Mouse (Mus musculus) embryo, embryonic 9.5 days (tissue): ENCODE measurements at regions not wholly inside any gene's neighbourhood (a gene's known extent, or its start where the extent isn't known, plus 50 kb on each side); places are given as distances from the start of the nearest gene placed in this dataset.
"Not testable (repeated sequence)": the region's sequence is repeated elsewhere in the genome, so short reads cannot be mapped to it uniquely, and the experiment has no call there.

Source experiments
- DNase-seq: peaks from one replicate; pipeline ENCODE4 v3.0.0-alpha.2; 2017; ENCODE audit errors: extremely low spot score

GRCm38 (mm10) chr9:41914611-41915010, 209.5 kb downstream of the Sorl1 start:
- DNase-seq: no peak

DNA sequence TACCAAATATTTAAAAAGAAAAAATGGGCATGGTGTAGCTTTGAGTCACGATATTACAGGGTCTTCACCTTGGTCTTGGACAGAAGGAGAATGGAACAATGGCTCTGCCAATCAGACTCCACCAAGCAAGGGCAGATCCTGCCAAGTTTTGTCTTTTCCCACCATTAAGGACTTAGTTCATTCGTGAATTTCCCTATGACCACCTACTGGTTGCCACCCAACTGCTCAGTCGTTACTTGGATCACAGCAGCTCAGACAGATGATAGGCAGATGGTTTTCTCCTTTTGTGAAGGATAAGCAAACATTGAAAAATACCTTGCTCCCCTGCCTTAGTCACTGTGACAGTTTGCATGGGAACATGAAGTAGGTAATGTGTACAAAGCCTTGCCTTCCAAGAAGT, 210.2 kb downstream of the Sorl1 start:
- no peak for DNase-seq

DNA sequence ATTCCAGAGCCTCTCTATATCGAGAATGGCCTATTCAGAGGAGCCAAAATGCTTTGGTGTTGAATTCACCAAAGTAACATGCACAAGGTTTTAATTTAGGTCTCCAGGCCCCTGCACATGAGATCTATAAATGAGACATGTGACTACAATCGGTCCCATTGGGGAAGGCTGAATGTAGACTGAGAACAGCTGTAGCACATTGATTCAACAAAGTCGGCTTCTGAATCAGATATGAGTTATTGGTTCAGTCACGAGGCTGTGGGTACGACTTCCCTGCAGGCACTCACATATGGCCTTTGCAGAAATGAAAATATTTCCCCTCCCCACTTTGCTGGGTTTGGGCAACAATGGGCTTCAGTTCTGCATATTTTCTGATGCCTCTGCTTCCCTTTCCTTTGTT, 211.6 kb downstream of the Sorl1 start:
- no peak for DNase-seq

DNA sequence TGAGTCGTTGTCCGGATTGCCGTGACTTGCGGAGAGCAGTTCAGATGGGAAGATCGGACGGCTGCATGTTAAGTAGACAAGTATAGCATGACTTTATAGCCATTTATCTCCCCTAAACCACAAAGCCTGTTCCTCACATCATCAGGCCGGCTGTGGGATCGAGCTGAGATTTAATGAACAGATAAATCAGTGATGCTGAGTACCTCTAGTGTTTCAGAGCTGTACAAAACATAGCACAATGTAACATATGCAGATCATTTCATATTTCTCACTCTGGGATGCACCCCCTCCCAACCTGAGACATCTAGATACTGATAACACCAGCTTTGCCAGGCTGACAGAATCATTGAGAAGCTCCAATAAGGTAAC, 223.5 kb downstream of the Sorl1 start:
- DNase-seq: no peak

GRCm38 (mm10) chr9:41899766-41900605, 224.1 kb downstream of the Sorl1 start:
- no peak for DNase-seq

GRCm38 (mm10) chr9:41895106-41895505, 229.0 kb downstream of the Sorl1 start:
- no peak for DNase-seq

DNA sequence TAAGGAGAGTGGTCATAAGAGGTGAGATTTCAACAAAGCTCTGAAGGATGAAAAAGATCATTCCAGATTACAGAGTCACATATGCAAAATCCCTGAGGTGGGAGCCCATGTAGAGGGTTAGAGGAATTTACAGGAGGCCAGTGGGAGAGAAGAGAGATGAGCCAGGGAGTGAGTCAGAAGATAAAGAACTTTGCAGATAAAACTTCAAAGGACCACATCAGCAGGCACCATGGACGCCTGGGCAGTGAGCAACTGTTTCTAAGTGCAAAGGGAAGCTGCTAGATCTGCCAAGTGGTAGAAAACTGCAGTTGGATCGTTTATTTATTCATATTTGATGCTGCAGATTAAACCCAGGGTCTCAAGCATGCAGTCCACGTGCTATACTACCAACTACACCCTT, 231.3 kb downstream of the Sorl1 start:
- no peak for DNase-seq

DNA sequence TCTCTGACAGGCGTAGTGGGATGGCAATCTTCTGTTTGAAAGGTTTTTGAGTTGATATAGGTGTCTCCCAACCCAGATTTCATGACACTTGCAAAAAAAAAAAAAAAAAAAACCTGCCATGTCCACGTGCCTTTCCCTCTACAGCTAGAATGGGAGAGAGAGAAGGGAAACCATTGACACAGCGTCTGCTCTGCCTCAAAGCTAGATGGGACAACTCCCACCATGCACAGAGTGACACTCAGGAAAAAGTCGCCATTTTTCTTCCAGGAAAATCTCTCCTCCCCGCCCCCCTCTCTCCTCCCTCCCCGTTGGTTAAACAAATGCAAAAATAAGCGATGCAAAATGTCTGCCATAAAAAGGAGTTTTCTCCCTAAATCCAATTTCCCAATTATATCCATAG, 232.9 kb downstream of the Sorl1 start:
- peak; percentile 5 for DNase-seq

DNA sequence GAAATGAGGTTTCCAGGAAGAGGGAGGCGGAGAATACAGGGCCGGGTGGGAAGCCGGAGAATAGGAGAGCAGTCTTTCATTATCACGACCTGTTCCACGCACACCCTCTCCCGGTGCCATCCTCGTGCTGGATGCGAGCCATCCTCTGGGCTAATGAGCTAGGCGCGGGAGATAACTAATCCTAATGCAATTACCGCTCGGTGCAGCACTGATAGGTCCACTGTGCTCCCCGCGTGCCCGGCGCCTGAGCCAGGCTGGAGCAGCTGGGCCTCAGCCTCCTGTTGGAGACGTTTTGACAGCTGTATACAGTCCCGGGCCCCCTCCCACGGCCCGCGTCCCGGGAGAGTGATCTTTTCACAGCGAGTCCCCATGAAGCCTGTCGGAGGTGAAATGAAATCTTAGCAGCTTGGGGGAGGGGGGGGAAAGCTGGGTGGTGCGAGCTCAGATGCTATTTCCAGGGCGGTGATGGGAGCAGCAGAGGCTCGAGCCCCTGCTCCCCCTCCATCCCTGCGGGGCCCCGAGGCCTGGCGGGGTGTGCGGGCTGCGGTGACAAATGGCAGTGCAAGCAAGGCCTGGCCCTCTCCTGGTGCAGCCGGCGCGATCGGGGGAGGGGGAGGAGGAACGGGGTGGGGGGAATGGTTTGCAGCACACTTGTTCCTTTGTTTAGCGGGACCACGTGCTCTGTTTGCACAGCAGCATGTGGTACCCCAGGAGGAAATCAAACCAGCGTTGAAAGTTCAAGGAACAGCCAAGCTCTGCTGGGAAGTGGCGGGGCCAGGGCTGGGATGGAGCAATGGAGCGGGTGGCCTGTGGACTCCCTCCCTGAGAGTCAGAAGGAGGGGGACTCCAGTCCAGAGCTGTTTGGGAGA, 233.6 kb downstream of the Sorl1 start:
- peak; percentile 90 for DNase-seq

GRCm38 (mm10) chr9:41889568-41890272, 234.4 kb downstream of the Sorl1 start:
- no peak for DNase-seq

DNA sequence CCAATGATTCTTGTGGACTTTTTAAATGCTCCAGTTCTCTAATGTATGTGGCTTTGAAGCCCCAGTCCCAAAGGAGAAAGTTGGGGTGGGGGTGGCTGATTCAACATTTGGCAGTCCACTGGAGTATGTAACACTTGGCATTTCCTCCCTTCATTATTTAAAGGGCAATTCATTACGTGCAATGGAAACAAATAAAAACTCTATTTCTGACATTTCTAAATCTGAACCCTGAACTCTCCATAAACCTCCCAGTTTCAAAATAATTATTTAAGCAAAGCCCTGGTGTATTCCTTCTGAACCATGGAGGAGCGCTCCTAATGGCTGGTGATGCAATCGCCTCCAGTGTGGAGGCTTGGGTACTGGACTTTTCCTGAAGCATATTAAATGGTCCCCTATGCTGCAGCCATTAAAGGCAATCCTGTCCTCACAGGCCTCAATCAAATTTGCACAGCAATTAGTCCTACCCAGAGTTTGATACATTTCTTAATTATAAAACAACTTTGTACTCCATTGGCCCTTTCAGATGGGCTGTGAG, 235.4 kb downstream of the Sorl1 start:
- no peak for DNase-seq

GRCm38 (mm10) chr9:41886456-41886855, 237.6 kb downstream of the Sorl1 start:
- not testable (repeated sequence) for DNase-seq

GRCm38 (mm10) chr9:41880457-41880856, 243.6 kb downstream of the Sorl1 start:
- DNase-seq: no peak

- DNase-seq: no peak
Observed at GRCm38 (mm10) chr9:41879080-41879479, 245.0 kb downstream of the Sorl1 start.

DNA sequence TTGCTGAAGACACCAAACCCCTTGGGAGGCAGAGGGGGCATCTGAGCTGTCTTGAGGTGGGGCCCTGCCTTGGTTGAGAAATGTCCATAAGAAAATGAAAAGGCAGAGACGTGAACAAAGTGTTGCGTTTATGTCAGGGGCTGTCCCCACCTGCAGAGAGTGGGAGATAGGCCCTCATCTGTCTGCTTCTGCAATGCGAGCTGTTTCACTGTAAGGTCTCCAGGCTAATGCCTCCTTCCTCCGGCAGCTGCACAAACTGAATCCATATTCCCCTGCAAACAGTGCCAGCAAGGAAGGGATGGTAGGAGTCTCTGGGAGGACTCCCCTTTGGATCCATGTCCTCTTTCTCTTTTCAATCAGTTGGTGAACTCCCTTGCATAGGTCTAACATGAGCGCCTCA, 263.0 kb downstream of the Sorl1 start:
- no peak for DNase-seq

- no peak for DNase-seq
Observed at GRCm38 (mm10) chr9:41860681-41861080, 263.4 kb downstream of the Sorl1 start.

- DNase-seq: no peak
Observed at GRCm38 (mm10) chr9:41859780-41860179, 264.3 kb downstream of the Sorl1 start.

- no peak for DNase-seq
Observed at GRCm38 (mm10) chr9:41852099-41852498, 272.0 kb downstream of the Sorl1 start.

DNA sequence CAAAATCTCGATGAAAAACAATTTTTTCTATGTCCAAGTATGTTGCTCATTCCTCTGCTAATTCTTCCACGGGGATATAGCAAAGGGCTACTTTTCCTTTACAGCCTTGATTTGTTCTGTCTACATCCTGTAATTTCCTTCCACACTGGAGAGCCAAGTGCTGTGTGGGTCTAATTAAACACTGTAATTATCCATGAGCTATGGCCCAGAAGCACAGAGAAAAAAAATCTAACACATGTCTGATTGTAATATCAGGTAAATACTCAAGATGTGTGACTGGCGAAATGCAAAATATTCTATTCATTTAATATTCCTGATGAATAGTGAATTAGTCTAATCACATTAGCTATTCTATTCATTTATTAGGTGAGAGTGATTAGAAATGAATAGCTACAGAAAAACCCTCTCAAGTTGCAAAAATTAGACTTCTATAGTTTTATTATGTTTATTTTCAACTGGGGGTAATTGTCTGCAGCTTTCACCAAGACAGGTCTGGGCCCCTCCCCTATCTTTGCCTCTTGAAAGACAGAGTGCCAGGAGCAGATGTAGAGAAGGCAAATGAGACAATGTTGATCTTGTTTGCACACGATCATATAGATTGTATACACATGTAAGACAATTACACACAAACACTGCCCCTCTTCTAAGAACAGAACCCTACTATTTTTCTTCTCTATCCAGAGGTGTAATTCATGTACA, 274.3 kb downstream of the Sorl1 start:
- DNase-seq: no peak

- DNase-seq: no peak
Observed at GRCm38 (mm10) chr9:41844616-41845015, 279.5 kb downstream of the Sorl1 start.
